Mouse (Mus musculus) intestine, embryonic 14.5 days (tissue): ENCODE results near the gene Zfp52. TPM values are rescaled to one million over a fixed set of nuclear protein-coding genes. Genes with fewer than 3 reads are reported as not detected.
A peak's percentile ranks its signal among the peaks of the same experiment; 100 is the strongest.

Experiments
- ATAC-seq: fragments of 200-750 bp; cut with Nextera tagmentation; replicated peaks from 2 replicates; pipeline ENCODE4 v1.8.0; 2017; ENCODE audit warnings: low read depth, moderate number of reproducible peaks, moderate TSS enrichment, moderate library complexity; ENCODE audit not compliant: low FRiP score, low TSS enrichment
- DNase-seq: peaks from one replicate; pipeline ENCODE4 v3.0.0-alpha.2; 2018; ENCODE audit warnings: low spot score
- H3K27ac ChIP-seq: fragments of 300-500 bp; sonication (generic); 2 replicates; pipeline ENCODE4 v1.5.1; 2014; ENCODE audit warnings: low read depth, mild to moderate bottlenecking, control low read depth
- H3K27me3 ChIP-seq: fragments of 300-500 bp; sonication (generic); replicated peaks from 2 replicates; pipeline ENCODE4 v1.6.1; 2014; ENCODE audit warnings: low read length, control low read depth; ENCODE audit not compliant: control insufficient read depth, insufficient read depth
- H3K36me3 ChIP-seq: fragments of 300-500 bp; sonication (generic); 2 replicates; pipeline ENCODE4 v1.6.1; 2014; ENCODE audit warnings: low read length, control low read depth; ENCODE audit not compliant: control insufficient read depth, insufficient read depth
- H3K4me1 ChIP-seq: fragments of 300-500 bp; sonication (generic); replicated peaks from 2 replicates; pipeline ENCODE4 v1.6.1; 2014; ENCODE audit warnings: low read length, control low read depth, mixed read lengths; ENCODE audit not compliant: control insufficient read depth, insufficient read depth
- H3K4me2 ChIP-seq: fragments of 300-500 bp; sonication (generic); 2 replicates; pipeline ENCODE4 v1.6.1; 2014; ENCODE audit warnings: low read length
- H3K4me3 ChIP-seq: fragments of 300-500 bp; sonication (generic); 2 replicates; pipeline ENCODE4 v1.5.1; 2014; ENCODE audit warnings: low read depth, low read length, control low read depth, mixed read lengths
- H3K9ac ChIP-seq: fragments of 300-500 bp; sonication (generic); 2 replicates; pipeline ENCODE4 v1.6.1; 2014; ENCODE audit warnings: mild to moderate bottlenecking, low read length
- H3K9me3 ChIP-seq: fragments of 300-500 bp; sonication (generic); 2 replicates; pipeline ENCODE4 v1.6.1; 2016; ENCODE audit warnings: low read length, control low read depth; ENCODE audit not compliant: control insufficient read depth
- WGBS: fragments of 180-500 bp; shearing (Covaris S2); extraction: QIAGEN DNeasy Blood & Tissue Kit; methylation state at CpG from one replicate; pipeline ENCODE4 v1.1.7; 2014; 5-methylcytosine and 5-hydroxymethylcytosine counted together
- polyA plus RNA-seq: library from polyadenylated mRNA; unstranded; fragments of >200 nt; fragmentation: Nextera tagmentation; extraction: Ambion mirVana; gene quantifications from 2 replicates; pipeline ENCODE4 v1.2.1, GENCODE M21; 2014

Gene Zfp52
- 2.9 and 3.2 TPM in 2 replicates for polyA plus RNA-seq

DNA sequence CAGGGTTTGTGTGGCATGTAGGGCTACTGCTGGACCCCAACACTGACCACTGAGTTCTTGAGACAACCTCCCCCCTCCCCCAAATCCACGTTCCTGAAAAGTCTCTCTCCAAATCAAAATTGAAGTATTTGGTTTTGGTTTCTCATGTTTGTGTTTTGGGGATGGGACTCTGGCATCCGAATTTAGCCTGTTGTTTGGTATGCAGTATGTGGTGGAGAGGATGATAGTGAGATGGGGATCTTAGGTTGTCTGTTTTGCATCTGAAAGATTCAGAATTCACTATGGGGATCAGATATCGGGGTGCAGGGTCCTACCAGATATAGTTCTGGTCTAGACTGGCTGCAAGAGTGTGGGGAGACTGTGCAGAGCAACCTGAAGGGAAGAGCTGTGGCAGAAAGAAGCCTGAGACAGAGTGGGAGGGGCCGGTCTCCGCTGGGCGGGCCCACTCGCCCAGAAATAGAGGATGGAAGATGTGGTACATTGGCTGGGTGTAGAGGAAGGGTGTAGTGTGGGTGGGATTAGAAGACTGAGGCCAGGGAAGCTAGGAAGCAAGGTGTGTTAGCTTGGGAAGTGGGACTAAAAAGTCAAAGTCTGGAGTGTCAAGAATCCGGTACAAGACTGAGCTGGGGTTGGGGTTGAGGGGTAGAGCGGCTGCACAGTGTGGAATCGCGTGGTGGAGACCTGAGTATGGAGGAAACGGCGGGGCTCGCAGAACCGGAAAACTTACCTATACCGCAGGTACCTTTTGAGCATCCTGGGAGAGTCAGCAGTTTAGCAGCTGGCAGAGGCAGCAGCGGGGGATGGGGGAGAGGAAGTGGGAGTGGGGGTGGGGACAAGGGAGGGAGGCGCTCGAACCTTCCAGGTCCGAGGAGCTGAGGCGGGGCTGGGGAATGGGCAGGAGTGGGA lies at the start of gene Zfp52:
Gene Zfp52, plus strand, starts transcription at position 444 of the 906 bp plus-strand sequence.
- peak; percentile 72 for DNase-seq
- peak within 1 kb of the TSS; percentile 57; the same call in 1 of the 2 replicates for H3K27ac ChIP-seq
- peak within 1 kb of the TSS; percentile 51 for H3K9ac ChIP-seq
- WGBS: 4% methylated on average over 21 of the region's 21 CpGs
- H3K27me3 ChIP-seq: no peaks in the 10 kb centered on the region
- H3K36me3 ChIP-seq: no peaks in the 10 kb centered on the region
- peak within 1 kb of the TSS; percentile 59 for H3K4me3 ChIP-seq
- no peaks in the 10 kb centered on the region for H3K9me3 ChIP-seq
- H3K4me1 ChIP-seq: peaks cover 12% of the 10 kb centered on the region
- peak within 1 kb of the TSS; percentile 81 for H3K4me2 ChIP-seq
- peak; percentile 78 for ATAC-seq

GRCm38 (mm10) chr17:21488760-21489499 lies 46.4 kb upstream of the Zfp52 start, which contains the start of gene Zfp53:
Gene Zfp53 (plus strand): TSS chr17:21488998.
- DNase-seq (peak; percentile 84), ATAC-seq (peak; percentile 100)
- Histone ChIP-seq H3K36me3 (peaks cover 11% of the 10 kb centered on the region; the same call in 1 of the 2 replicates), H3K9me3 (no peaks in the 10 kb centered on the region), H3K4me3 (peak within 1 kb of the TSS; percentile 80), H3K4me2 (peak within 1 kb of the TSS; percentile 72), H3K9ac (peak within 1 kb of the TSS; percentile 80), H3K4me1 (0 out of 2 replicates have a peak, but pooled peaks cover 3% of the 10 kb centered on the region), H3K27ac (peak within 1 kb of the TSS; percentile 81), H3K27me3 (no peaks in the 10 kb centered on the region)
- under 1% methylated on average over 33 of the region's 34 CpGs for WGBS

DNA sequence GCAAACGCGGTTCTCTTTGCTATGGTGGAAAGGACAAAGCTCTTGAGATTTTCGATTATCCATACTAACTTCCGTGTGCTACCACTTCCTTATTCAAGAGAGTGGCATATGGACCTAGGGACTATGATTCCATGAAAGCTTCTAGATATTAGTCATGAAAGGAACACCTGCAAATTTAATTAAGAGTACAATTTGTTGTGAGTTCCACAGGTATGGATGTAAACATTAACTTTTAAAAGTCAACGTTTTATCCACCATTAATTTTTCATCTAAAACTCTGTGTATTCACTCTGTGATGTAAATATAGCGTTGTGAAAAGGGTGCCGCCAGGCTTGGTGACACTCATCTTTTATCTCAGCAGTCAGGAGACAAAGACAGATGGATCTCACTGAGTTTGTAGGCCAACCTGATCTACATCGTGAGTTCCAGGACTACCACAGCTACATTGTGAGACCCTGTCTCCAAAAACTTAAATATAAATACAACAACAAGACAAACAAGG lies 45.8 kb upstream of the Zfp52 start:
- H3K36me3 ChIP-seq: peaks cover 11% of the 10 kb centered on the region; the same call in 1 of the 2 replicates
- H3K4me1 ChIP-seq: 0 out of 2 replicates have a peak, but pooled peaks cover 3% of the 10 kb centered on the region
- H3K27me3 ChIP-seq: no peaks in the 10 kb centered on the region
- H3K4me3 ChIP-seq: peak overlapping the region; percentile 80
- 11% methylated on average over 8 of the region's 8 CpGs for WGBS
- ATAC-seq (no peak; the same call in 1 of the 2 replicates), DNase-seq (no peak)
- peak overlapping the region; percentile 81 for H3K27ac ChIP-seq
- H3K4me2 ChIP-seq: peak overlapping the region; percentile 72
- no peaks in the 10 kb centered on the region for H3K9me3 ChIP-seq
- peak overlapping the region; percentile 80 for H3K9ac ChIP-seq

GRCm38 (mm10) chr17:21501365-21501764 lies 34.0 kb upstream of the Zfp52 start:
- Histone ChIP-seq H3K36me3 (peaks cover 21% of the 10 kb centered on the region; the same call in 1 of the 2 replicates), H3K4me1 (no peaks in the 10 kb centered on the region), H3K9ac (no peak overlapping the region), H3K27ac (no peak overlapping the region), H3K4me2 (no peak overlapping the region), H3K27me3 (no peaks in the 10 kb centered on the region), H3K9me3 (no peaks in the 10 kb centered on the region), H3K4me3 (no peak overlapping the region)
- no peak for DNase-seq
- no peak for ATAC-seq
- WGBS: 73% methylated on average over 1 of the region's 1 CpGs

DNA sequence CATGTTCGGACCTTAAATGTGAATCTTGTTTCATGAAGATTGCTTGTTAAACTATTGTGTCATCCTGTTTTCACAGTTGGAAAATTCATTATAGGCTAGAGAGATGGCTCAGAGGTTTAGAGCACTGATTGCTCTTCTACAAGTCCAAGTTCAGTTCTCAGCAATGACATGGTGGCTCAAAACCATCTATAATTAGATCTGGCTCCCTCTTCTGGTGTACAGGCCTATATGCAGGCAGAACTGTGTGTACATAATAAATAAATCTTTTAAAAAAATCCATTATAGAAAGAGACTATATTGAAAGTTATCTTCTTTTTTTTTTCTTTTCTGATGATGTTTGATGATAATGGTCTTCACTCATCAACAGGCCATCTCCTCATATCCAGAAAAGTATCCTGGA lies 30.8 kb upstream of the Zfp52 start:
- Histone ChIP-seq H3K27ac (no peak overlapping the region), H3K36me3 (peaks cover 45% of the 10 kb centered on the region), H3K9ac (no peak overlapping the region), H3K4me1 (no peaks in the 10 kb centered on the region), H3K9me3 (no peaks in the 10 kb centered on the region), H3K4me3 (no peak overlapping the region), H3K4me2 (no peak overlapping the region), H3K27me3 (no peaks in the 10 kb centered on the region)
- WGBS: 95% methylated on average over 1 of the region's 1 CpGs
- DNase-seq (no peak), ATAC-seq (no peak)

DNA sequence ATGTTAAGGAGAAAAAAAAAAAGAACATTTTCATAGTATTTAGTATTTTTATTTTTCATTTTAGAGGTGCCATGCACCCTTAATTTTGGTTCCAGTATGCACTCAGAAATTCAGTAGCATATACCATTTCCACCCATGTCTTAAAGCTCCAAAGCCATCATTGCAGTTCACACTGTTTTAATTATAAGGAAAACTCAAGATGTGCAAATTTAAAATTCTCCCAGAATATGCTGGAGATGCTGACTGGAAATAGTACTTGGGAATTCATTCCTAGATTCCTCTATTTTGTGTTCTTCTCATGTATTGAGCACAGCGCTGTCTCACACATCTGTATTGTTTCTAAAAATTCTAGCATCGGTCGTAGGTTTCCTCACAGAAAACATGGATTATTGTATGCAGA lies 29.1 kb upstream of the Zfp52 start:
- no peak overlapping the region for H3K9ac ChIP-seq
- H3K27me3 ChIP-seq: no peaks in the 10 kb centered on the region
- H3K4me2 ChIP-seq: no peak overlapping the region
- ATAC-seq (no peak), DNase-seq (no peak)
- H3K4me1 ChIP-seq: no peaks in the 10 kb centered on the region
- peaks cover 43% of the 10 kb centered on the region for H3K36me3 ChIP-seq
- no peak overlapping the region for H3K4me3 ChIP-seq
- no peak overlapping the region for H3K27ac ChIP-seq
- WGBS: 96% methylated on average over 3 of the region's 3 CpGs
- H3K9me3 ChIP-seq: no peaks in the 10 kb centered on the region

GRCm38 (mm10) chr17:21509756-21510155 lies 25.6 kb upstream of the Zfp52 start:
- Histone ChIP-seq H3K4me1 (no peaks in the 10 kb centered on the region), H3K4me2 (no peak overlapping the region), H3K27ac (no peak overlapping the region), H3K9ac (no peak overlapping the region), H3K36me3 (peaks cover 51% of the 10 kb centered on the region), H3K9me3 (no peaks in the 10 kb centered on the region), H3K27me3 (no peaks in the 10 kb centered on the region), H3K4me3 (no peak overlapping the region)
- DNase-seq (no peak), ATAC-seq (no peak)

DNA sequence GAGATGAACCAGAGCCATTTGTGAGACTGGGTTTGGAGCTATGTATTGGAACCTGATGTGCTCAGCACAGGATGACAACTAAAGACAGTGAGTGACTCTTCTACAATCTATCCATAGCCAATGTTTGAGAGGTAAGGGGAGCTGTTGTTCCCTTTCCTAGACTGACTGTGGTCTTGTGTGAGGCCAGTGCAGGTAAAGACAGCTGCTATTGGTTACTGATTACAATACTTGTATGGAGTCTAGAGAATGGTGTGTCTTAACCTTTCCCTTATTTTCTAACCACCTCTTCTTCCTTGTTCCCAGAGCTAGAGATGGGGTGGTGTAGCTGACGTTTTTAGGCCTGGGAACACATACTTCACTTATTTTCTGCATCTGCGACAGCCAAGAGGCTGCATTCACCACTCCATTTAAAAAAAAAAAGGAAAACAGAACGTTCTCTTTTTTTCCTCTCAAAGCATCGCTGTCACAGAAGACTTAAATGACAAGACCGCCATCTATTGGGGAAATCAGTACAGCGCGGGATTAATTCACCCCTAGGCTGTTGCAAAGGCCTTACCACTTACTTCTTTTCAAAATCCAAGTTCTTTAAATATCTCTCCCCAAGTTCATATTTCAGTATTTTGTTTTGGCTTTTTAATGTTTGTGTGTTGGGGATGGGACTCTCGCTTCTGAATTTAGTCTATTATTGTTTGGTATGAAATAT lies 19.8 kb upstream of the Zfp52 start:
- Histone ChIP-seq H3K27ac (peak overlapping the region; percentile 96; the same call in 1 of the 2 replicates), H3K4me2 (peak overlapping the region; percentile 58), H3K27me3 (no peaks in the 10 kb centered on the region), H3K4me1 (no peaks in the 10 kb centered on the region; the same call in 1 of the 2 replicates), H3K4me3 (peak overlapping the region; percentile 48), H3K9me3 (no peaks in the 10 kb centered on the region), H3K36me3 (peaks cover 12% of the 10 kb centered on the region; the same call in 1 of the 2 replicates), H3K9ac (peak overlapping the region; percentile 59; the same call in 1 of the 2 replicates)
- 2% methylated on average over 8 of the region's 8 CpGs for WGBS
- DNase-seq (peak; percentile 63), ATAC-seq (no peak; the same call in 1 of the 2 replicates)
